Mouse (Mus musculus) CH12.LX (cell line): Measurements from ENCODE around the gene Myrip. TPM values are rescaled to one million over a fixed set of nuclear protein-coding genes. Genes with fewer than 3 reads are reported as not detected.

Experiments
- DNase-seq: peaks from one replicate; pipeline ENCODE4 v3.0.0-alpha.2; 2013; ENCODE audit errors: extremely low read depth
- H3K27ac ChIP-seq: 2 replicates; pipeline ENCODE4 v1.5.1; 2012; ENCODE audit warnings: low read depth, mild to moderate bottlenecking, control low read depth, moderate library complexity; ENCODE audit not compliant: insufficient read depth
- H3K27me3 ChIP-seq: replicated peaks from 2 replicates; pipeline ENCODE3; 2012; ENCODE audit warnings: inconsistent platforms
- H3K36me3 ChIP-seq, 2 experiments: replicated peaks in 1 of 2; 2 replicates each; pipeline versions ENCODE3 to v1.6.1; 2012; ENCODE audit warnings: inconsistent platforms in 1 of 2, low read length in 1 of 2, mild to moderate bottlenecking in 1 of 2, mixed read lengths in 1 of 2, moderate library complexity in 1 of 2; ENCODE audit not compliant: control insufficient read depth in 1 of 2, insufficient read depth in 1 of 2
- H3K4me1 ChIP-seq, 2 experiments: 2 replicates each; pipeline ENCODE4 v1.6.1; 2012; ENCODE audit warnings: inconsistent platforms in 1 of 2, moderate library complexity in 1 of 2; ENCODE audit not compliant: insufficient read depth in 2 of 2, control insufficient read depth in 1 of 2
- H3K4me2 ChIP-seq: 2 replicates; pipeline ENCODE4 v1.6.1; 2012; ENCODE audit warnings: low read depth, mild to moderate bottlenecking, control low read depth; ENCODE audit not compliant: poor library complexity, insufficient read depth, severe bottlenecking
- H3K4me3 ChIP-seq, 3 experiments: fragments of 150-350 bp in 1 of 3; sonication (generic) in 1 of 3; replicated peaks in 1 of 3; 2 replicates each; pipeline versions ENCODE3 to v1.5.1; 2011 to 2012; ENCODE audit warnings: low read depth in 2 of 3, low read length in 2 of 3, mild to moderate bottlenecking in 2 of 3, moderate library complexity in 2 of 3, control low read depth in 1 of 3, improper control_type of control experiment in 1 of 3, inconsistent platforms in 1 of 3, mixed read lengths in 1 of 3; ENCODE audit not compliant: poor library complexity in 1 of 3
- H3K79me2 ChIP-seq: replicated peaks from 2 replicates; pipeline ENCODE4 v1.6.1; 2012; ENCODE audit warnings: mild to moderate bottlenecking, moderate library complexity; ENCODE audit not compliant: control insufficient read depth, poor library complexity, insufficient read depth, severe bottlenecking; ENCODE audit errors: extremely low read depth
- H3K9ac ChIP-seq: 2 replicates; pipeline ENCODE4 v1.6.1; 2012; ENCODE audit warnings: low read depth, mild to moderate bottlenecking, control low read depth, moderate library complexity; ENCODE audit not compliant: insufficient read depth
- H3K9me3 ChIP-seq: replicated peaks from 2 replicates; pipeline ENCODE3; 2012; ENCODE audit warnings: low read length, inconsistent platforms, mixed read lengths
- CHD1 ChIP-seq: IDR thresholded peaks from 2 replicates; pipeline ENCODE4 v1.6.1; 2012; ENCODE audit warnings: low read depth, low read length, improper control_type of control experiment, inconsistent platforms
- CHD2 ChIP-seq: IDR thresholded peaks from 2 replicates; pipeline ENCODE4 v1.6.1; 2011; ENCODE audit warnings: low read length, improper control_type of control experiment
- CTCF ChIP-seq, 2 experiments: IDR thresholded peaks in 1 of 2; conservative IDR thresholded peaks in 1 of 2; 2 replicates each; pipeline ENCODE4 v1.5.1; 2011 to 2012; ENCODE audit warnings: low read depth in 2 of 2, low read length in 2 of 2, improper control_type of control experiment in 1 of 2, inconsistent platforms in 1 of 2, mild to moderate bottlenecking in 1 of 2, moderate library complexity in 1 of 2
- ETS1 ChIP-seq: conservative IDR thresholded peaks from 2 replicates; pipeline ENCODE4 v1.6.1; 2012; ENCODE audit warnings: low read depth, mild to moderate bottlenecking, inconsistent platforms, low read length, improper control_type of control experiment, moderate library complexity
- GABPA ChIP-seq: IDR thresholded peaks from 2 replicates; pipeline ENCODE4 v1.6.1; 2012; ENCODE audit warnings: low read depth, low read length, improper control_type of control experiment, inconsistent platforms; ENCODE audit not compliant: insufficient replicate concordance
- IRF4 ChIP-seq: IDR thresholded peaks from 2 replicates; pipeline ENCODE4 v1.6.1; 2014; ENCODE audit warnings: low read depth, mild to moderate bottlenecking, inconsistent platforms, low read length, improper control_type of control experiment
- JUND ChIP-seq: conservative IDR thresholded peaks from 2 replicates; pipeline ENCODE4 v1.6.1; 2011; ENCODE audit warnings: low read depth, low read length, improper control_type of control experiment
- KAT2A ChIP-seq: IDR thresholded peaks from 2 replicates; pipeline ENCODE4 v1.6.1; 2012; ENCODE audit warnings: low read length, improper control_type of control experiment, inconsistent platforms; ENCODE audit not compliant: insufficient replicate concordance
- MAFK ChIP-seq: IDR thresholded peaks from 2 replicates; pipeline ENCODE4 v1.6.1; 2011; ENCODE audit warnings: low read length, improper control_type of control experiment; ENCODE audit not compliant: insufficient replicate concordance
- MAZ ChIP-seq: IDR thresholded peaks from 2 replicates; pipeline ENCODE4 v1.6.1; 2012; ENCODE audit warnings: low read depth, mild to moderate bottlenecking, inconsistent platforms, low read length, improper control_type of control experiment, moderate library complexity
- NRF1 ChIP-seq: IDR thresholded peaks from 2 replicates; pipeline ENCODE4 v1.6.1; 2014; ENCODE audit warnings: low read depth, mild to moderate bottlenecking, inconsistent platforms, low read length, improper control_type of control experiment, moderate library complexity
- PAX5 ChIP-seq: IDR thresholded peaks from 2 replicates; pipeline ENCODE4 v1.6.1; 2012; ENCODE audit warnings: low read length, inconsistent platforms, mixed read lengths
- RAD21 ChIP-seq: IDR thresholded peaks from 2 replicates; pipeline ENCODE4 v1.6.1; 2011; ENCODE audit warnings: low read depth, mild to moderate bottlenecking, low read length, improper control_type of control experiment, moderate library complexity
- SMC3 ChIP-seq: IDR thresholded peaks from 2 replicates; pipeline ENCODE4 v1.6.1; 2011; ENCODE audit warnings: low read depth, low read length, improper control_type of control experiment
- TCF12 ChIP-seq: IDR thresholded peaks from 2 replicates; pipeline ENCODE4 v1.6.1; 2014; ENCODE audit warnings: low read depth, mild to moderate bottlenecking, inconsistent platforms, low read length, improper control_type of control experiment
- UBTF ChIP-seq: IDR thresholded peaks from 2 replicates; pipeline ENCODE4 v1.6.1; 2012; ENCODE audit warnings: low read depth, mild to moderate bottlenecking, inconsistent platforms, low read length, improper control_type of control experiment, moderate library complexity
- USF1 ChIP-seq: IDR thresholded peaks from 2 replicates; pipeline ENCODE4 v1.6.1; 2014; ENCODE audit warnings: low read depth, mild to moderate bottlenecking, inconsistent platforms, low read length, improper control_type of control experiment
- ZKSCAN1 ChIP-seq: IDR thresholded peaks from 2 replicates; pipeline ENCODE4 v1.6.1; 2012; ENCODE audit warnings: low read depth, inconsistent platforms, low read length, improper control_type of control experiment, borderline replicate concordance
- ZNF384 ChIP-seq: IDR thresholded peaks from 2 replicates; pipeline ENCODE4 v1.6.1; 2012; ENCODE audit warnings: low read depth, low read length, improper control_type of control experiment, inconsistent platforms
- dilution Hi-C: fragments of 300-500 bp; cut with MboI; formaldehyde crosslinking; loops from 2 replicates; pipeline ENCODE4 v1.14.3; 2020; ENCODE audit warnings: low sequenced_read_pairs; ENCODE audit not compliant: extremely low pct_unique_long_range_greater_than_20kb, extremely low pct_ligation_motif_present
- in situ Hi-C: fragments of 300-500 bp; cut with MboI; formaldehyde crosslinking; loops from 3 replicates; pipeline ENCODE4 v1.14.3; 2019; ENCODE audit warnings: low sequenced_read_pairs, low pct_ligation_motif_present, low pct_unique_long_range_greater_than_20kb, mixed read lengths
- polyA plus RNA-seq: library from polyadenylated mRNA; unstranded; fragments of >175 nt; gene quantifications from 2 replicates; pipeline ENCODE4 v1.2.1, GENCODE M21; 2012; ENCODE audit warnings: low read depth; ENCODE audit not compliant: insufficient read length
- total RNA-seq, 2 experiments: library from RNA; depleted of rRNA; stranded (reverse); fragments of 300-350 nt in 1 of 2; fragments of >200 nt in 1 of 2; gene quantifications; 2 replicates each; pipeline ENCODE4 v1.2.3; 2012 to 2014

Gene Myrip
- total and polyA plus RNA-seq, 3 experiments: not detected

GRCm38 (mm10) chr9:120304300-120305137 lies 3.2 kb downstream of the Myrip start:
- H3K9ac ChIP-seq: no peak overlapping the region
- no peak for TF ChIP-seq UBTF
- no peak for TF ChIP-seq PAX5
- no peak for TF ChIP-seq ZKSCAN1
- TF ChIP-seq IRF4: no peak
- no peak for TF ChIP-seq JUND
- TF ChIP-seq KAT2A: no peak
- no peak for TF ChIP-seq SMC3
- no peak for TF ChIP-seq CTCF (conservative IDR thresholded peaks at IDR 0.05 in 1 of 2, IDR thresholded peaks at IDR 0.05 in 1 of 2; ENCODE audit: low read depth in 2 of 2, low read length in 2 of 2)
- TF ChIP-seq GABPA: no peak
- no peak for TF ChIP-seq ETS1
- no peak for TF ChIP-seq ZNF384
- TF ChIP-seq MAFK: no peak
- no peak for TF ChIP-seq RAD21
- TF ChIP-seq CHD2: no peak
- TF ChIP-seq NRF1: no peak
- dilution Hi-C loops: no loop called here

GRCm38 (mm10) chr9:120315171-120315570 lies 13.9 kb downstream of the Myrip start:
- Histone ChIP-seq H3K79me2 (no peaks in the 10 kb centered on the region), H3K27me3 (no peaks in the 10 kb centered on the region), H3K9me3 (no peaks in the 10 kb centered on the region), H3K4me3 (no peak overlapping the region), H3K4me2 (no peak overlapping the region), H3K9ac (no peak overlapping the region), H3K4me1 (no peaks in the 10 kb centered on the region), H3K27ac (no peak overlapping the region), H3K36me3 (no peaks in the 10 kb centered on the region)
- dilution Hi-C loops (no loop called here), in situ Hi-C loops (no loop called here)
- no peak for DNase-seq
- no peak for TF ChIP-seq GABPA
- TF ChIP-seq UBTF: no peak
- TF ChIP-seq MAZ: no peak
- TF ChIP-seq ZKSCAN1: no peak
- TF ChIP-seq USF1: no peak
- no peak for TF ChIP-seq CHD1
- no peak for TF ChIP-seq IRF4
- TF ChIP-seq MAFK: no peak
- TF ChIP-seq ZNF384: no peak
- TF ChIP-seq TCF12: no peak

More at GRCm38 (mm10) chr9:120304300-120305137, 3.2 kb downstream of the Myrip start:
- Histone ChIP-seq H3K36me3 (no peaks in the 10 kb centered on the region), H3K79me2 (no peaks in the 10 kb centered on the region), H3K4me3 (no peak overlapping the region), H3K4me1 (no peaks in the 10 kb centered on the region), H3K27ac (no peak overlapping the region), H3K9me3 (peaks cover 21% of the 10 kb centered on the region), H3K4me2 (no peak overlapping the region), H3K27me3 (no peaks in the 10 kb centered on the region)
- no peak for DNase-seq
- in situ Hi-C loops: no loop called here
